Comparison of ENCODE assay signal across 8 mouse cellular contexts in the genomic region with DNA sequence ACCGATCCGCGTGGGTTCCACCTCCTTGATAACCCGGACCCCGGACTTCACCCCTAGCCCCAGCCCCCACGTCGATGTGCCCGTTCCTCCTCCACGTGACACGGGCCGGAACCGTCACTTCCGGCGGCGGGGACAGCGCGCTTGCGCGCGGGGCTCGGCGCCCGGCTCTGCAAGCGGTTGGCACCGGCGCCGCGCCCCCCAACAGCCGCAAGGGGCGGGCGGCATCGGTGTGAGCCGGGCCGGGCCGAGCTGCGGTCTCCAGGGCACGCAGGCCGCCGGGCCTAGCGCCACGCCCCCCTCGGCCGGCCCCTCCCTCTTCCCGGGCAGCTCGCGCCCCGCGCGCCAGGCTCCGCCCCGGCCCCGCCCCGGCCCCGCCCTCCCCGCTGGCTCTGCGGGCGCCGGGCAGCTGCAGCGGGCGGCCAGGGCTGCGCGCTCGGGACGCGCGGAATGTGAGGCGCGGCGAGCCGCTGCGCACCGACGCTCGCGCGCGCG. TPM values are rescaled to one million over a fixed set of nuclear protein-coding genes. Genes with fewer than 3 reads are reported as not detected.
DNase-seq lines count a peak whose midpoint lies in the region; ATAC-seq and TF ChIP-seq lines count a peak whose summit lies in the region.

Bmp2k (plus strand) TSS at position 380 of the 492 bp plus-strand sequence.

- no peaks in the 10 kb centered on the region for H3K36me3 ChIP-seq in E14TG2a.4 (ENCODE audit: insufficient read depth, low read length)
- no peaks in the 10 kb centered on the region for H3K36me3 ChIP-seq in forebrain, embryonic 12.5 days (replicated peaks)
- H3K36me3 ChIP-seq in heart, embryonic 16.5 days (ENCODE audit: control insufficient read depth, insufficient read depth), result no peaks in the 10 kb centered on the region
- H3K36me3 ChIP-seq in liver, embryonic 15.5 days (replicated peaks), result peaks cover 17% of the 10 kb centered on the region
- H3K36me3 ChIP-seq in neural tube, embryonic 11.5 days (ENCODE audit: control insufficient read depth, insufficient read depth, low read length), result no peaks in the 10 kb centered on the region
- no peaks in the 10 kb centered on the region for H3K36me3 ChIP-seq in stomach, embryonic 16.5 days (ENCODE audit: control insufficient read depth, insufficient read depth, low read length)

- peak; percentile 97 for ATAC-seq in forebrain, embryonic 12.5 days (ENCODE audit: low FRiP score)
- peak; percentile 94 for ATAC-seq in heart, embryonic 16.5 days (replicated peaks; ENCODE audit: extremely low read depth, insufficient read depth, low FRiP score)
- ATAC-seq in liver, embryonic 15.5 days (ENCODE audit: insufficient read depth), result peak; percentile 93
- ATAC-seq in neural tube, embryonic 11.5 days (ENCODE audit: insufficient read depth, low FRiP score, low TSS enrichment), result peak; percentile 98
- ATAC-seq in stomach, embryonic 16.5 days (ENCODE audit: insufficient read depth, low FRiP score), result peak; percentile 95

- no peak for TF ChIP-seq CTCF in E14TG2a.4 (conservative IDR thresholded peaks at IDR 0.05; ENCODE audit: low read length)

- under 1% methylated on average over 51 of the region's 78 CpGs for WGBS in forebrain, embryonic 12.5 days
- 0% methylated on average over 60 of the region's 78 CpGs for WGBS in heart, embryonic 16.5 days
- WGBS in liver, embryonic 15.5 days (ENCODE audit: insufficient replicate concordance), result under 1% methylated on average over 47 of the region's 78 CpGs
- under 1% methylated on average over 43 of the region's 78 CpGs for whole genome bisulfite sequencing in neural tube, embryonic 11.5 days
- under 1% methylated on average over 68 of the region's 78 CpGs for WGBS in stomach, embryonic 16.5 days

- peak within 1 kb of the TSS; percentile 88 for H3K4me2 ChIP-seq in forebrain, embryonic 12.5 days
- peak within 1 kb of the TSS; percentile 77 for H3K4me2 ChIP-seq in heart, embryonic 16.5 days (ENCODE audit: low read depth, low read length)
- H3K4me2 ChIP-seq in liver, embryonic 15.5 days, result peak within 1 kb of the TSS; percentile 94
- peak within 1 kb of the TSS; percentile 78 for H3K4me2 ChIP-seq in neural tube, embryonic 11.5 days (ENCODE audit: low read depth)
- peak within 1 kb of the TSS; percentile 73 for H3K4me2 ChIP-seq in stomach, embryonic 16.5 days (ENCODE audit: low read depth, low read length)

- peak within 1 kb of the TSS; percentile 85 for H3K9ac ChIP-seq in forebrain, embryonic 12.5 days
- H3K9ac ChIP-seq in heart, embryonic 16.5 days (ENCODE audit: low read length), result peak within 1 kb of the TSS; percentile 94
- H3K9ac ChIP-seq in liver, embryonic 15.5 days, result peak within 1 kb of the TSS; percentile 98
- peak within 1 kb of the TSS; percentile 84 for H3K9ac ChIP-seq in neural tube, embryonic 11.5 days (ENCODE audit: low read length)
- peak within 1 kb of the TSS; percentile 92 for H3K9ac ChIP-seq in stomach, embryonic 16.5 days (ENCODE audit: low read length)

- peaks cover 28% of the 10 kb centered on the region for H3K27me3 ChIP-seq in E14TG2a.4 (ENCODE audit: insufficient read depth, low read length)
- H3K27me3 ChIP-seq in forebrain, embryonic 12.5 days, result no peaks in the 10 kb centered on the region
- H3K27me3 ChIP-seq in heart, embryonic 16.5 days (ENCODE audit: control insufficient read depth, insufficient read depth, low read length), result no peaks in the 10 kb centered on the region
- no peaks in the 10 kb centered on the region for H3K27me3 ChIP-seq in liver, embryonic 15.5 days
- H3K27me3 ChIP-seq in neural tube, embryonic 11.5 days (ENCODE audit: control insufficient read depth, insufficient read depth, low read length), result no peaks in the 10 kb centered on the region
- H3K27me3 ChIP-seq in stomach, embryonic 16.5 days (ENCODE audit: control insufficient read depth, insufficient read depth, low read length), result no peaks in the 10 kb centered on the region

- peak; percentile 74 for DNase-seq in c-Kit-positive CD71-positive TER-119-negative erythroid progenitor cells, embryonic 14.5 days (ENCODE audit: low read depth)
- peak; percentile 94 to 95 for DNase-seq in kidney, postnatal 36 days
- peak; percentile 94 for DNase-seq in neural tube, embryonic 11.5 days (ENCODE audit: low spot score)

- peak within 1 kb of the TSS; percentile 84 for H3K4me3 ChIP-seq in E14TG2a.4 (replicated peaks; ENCODE audit: low read length)
- H3K4me3 ChIP-seq in forebrain, embryonic 12.5 days (replicated peaks), result peak within 1 kb of the TSS; percentile 61
- H3K4me3 ChIP-seq in heart, embryonic 16.5 days (ENCODE audit: low read length), result peak within 1 kb of the TSS; percentile 92
- peak within 1 kb of the TSS; percentile 90 for H3K4me3 ChIP-seq in liver, embryonic 15.5 days (replicated peaks)
- peak within 1 kb of the TSS; percentile 80 for H3K4me3 ChIP-seq in neural tube, embryonic 11.5 days (ENCODE audit: low read depth, low read length)
- peak within 1 kb of the TSS; percentile 91 for H3K4me3 ChIP-seq in stomach, embryonic 16.5 days (replicated peaks; ENCODE audit: low read length)

- H3K9me3 ChIP-seq in E14TG2a.4 (ENCODE audit: low read length), result no peaks in the 10 kb centered on the region
- no peaks in the 10 kb centered on the region for H3K9me3 ChIP-seq in forebrain, embryonic 12.5 days
- no peaks in the 10 kb centered on the region for H3K9me3 ChIP-seq in heart, embryonic 16.5 days (replicated peaks; ENCODE audit: control insufficient read depth, low read length)
- no peaks in the 10 kb centered on the region for H3K9me3 ChIP-seq in liver, embryonic 15.5 days (replicated peaks)
- H3K9me3 ChIP-seq in neural tube, embryonic 11.5 days (ENCODE audit: control insufficient read depth, low read length), result no peaks in the 10 kb centered on the region
- H3K9me3 ChIP-seq in stomach, embryonic 16.5 days (replicated peaks; ENCODE audit: control insufficient read depth, low read length), result no peaks in the 10 kb centered on the region

- peaks cover 18% of the 10 kb centered on the region for H3K4me1 ChIP-seq in E14TG2a.4 (replicated peaks; ENCODE audit: low read depth, low read length)
- H3K4me1 ChIP-seq in forebrain, embryonic 12.5 days, result peaks cover 18% of the 10 kb centered on the region
- H3K4me1 ChIP-seq in heart, embryonic 16.5 days (ENCODE audit: control insufficient read depth, insufficient read depth, low read length), result peaks cover 14% of the 10 kb centered on the region
- H3K4me1 ChIP-seq in liver, embryonic 15.5 days (replicated peaks), result peaks cover 67% of the 10 kb centered on the region
- peaks cover 7% of the 10 kb centered on the region for H3K4me1 ChIP-seq in neural tube, embryonic 11.5 days (ENCODE audit: control insufficient read depth, insufficient read depth, low read length)
- H3K4me1 ChIP-seq in stomach, embryonic 16.5 days (ENCODE audit: control insufficient read depth, insufficient read depth, low read length), result peaks cover 24% of the 10 kb centered on the region

- peak within 1 kb of the TSS; percentile 92 for H3K27ac ChIP-seq in forebrain, embryonic 12.5 days
- peak within 1 kb of the TSS; percentile 94 for H3K27ac ChIP-seq in heart, embryonic 16.5 days (ENCODE audit: low read length)
- H3K27ac ChIP-seq in liver, embryonic 15.5 days (replicated peaks), result peak within 1 kb of the TSS; percentile 98
- H3K27ac ChIP-seq in neural tube, embryonic 11.5 days (ENCODE audit: low read depth, low read length), result peak within 1 kb of the TSS; percentile 86
- peak within 1 kb of the TSS; percentile 94 for H3K27ac ChIP-seq in stomach, embryonic 16.5 days (ENCODE audit: low read length)

RNA-seq across cellular contexts. Expression of gene Bmp2k, which starts in this region (rescaled TPM):
- polyA plus RNA-seq in forebrain, embryonic 12.5 days (2016; fragmentation: Nextera tagmentation; extraction: Ambion mirVana), result 9.2 TPM in 2 replicates
- polyA plus RNA-seq in heart, embryonic 16.5 days (2015; fragmentation: Nextera tagmentation; extraction: Ambion mirVana), result 6.6 and 7.4 TPM in 2 replicates
- polyA plus RNA-seq in liver, embryonic 15.5 days (2015; fragmentation: Nextera tagmentation; extraction: Ambion mirVana), result 31.1 and 31.3 TPM in 2 replicates
- polyA plus RNA-seq in neural tube, embryonic 11.5 days (2014; fragmentation: Nextera tagmentation; extraction: Ambion mirVana), result 10.0 and 11.2 TPM in 2 replicates
- 8.9 and 10.2 TPM in 2 replicates for polyA plus RNA-seq in stomach, embryonic 16.5 days (2015; fragmentation: Nextera tagmentation; extraction: Ambion mirVana)

Comparison
In these comparisons a context has a peak if more than half of its experiments do, and no peak if none do; other contexts are left out.
1. Peak in every context shown above with its lines: DNase-seq, ATAC-seq, H3K4me3 ChIP-seq and H3K27ac ChIP-seq.